Mouse (Mus musculus): ENCODE data around the gene Cacna1c. TPM values are rescaled to one million over a fixed set of nuclear protein-coding genes. Genes with fewer than 3 reads are reported as not detected.

Gene Cacna1c
- polyA plus RNA-seq, 1 experiment from 2014 or later: 44.0 TPM

DNA sequence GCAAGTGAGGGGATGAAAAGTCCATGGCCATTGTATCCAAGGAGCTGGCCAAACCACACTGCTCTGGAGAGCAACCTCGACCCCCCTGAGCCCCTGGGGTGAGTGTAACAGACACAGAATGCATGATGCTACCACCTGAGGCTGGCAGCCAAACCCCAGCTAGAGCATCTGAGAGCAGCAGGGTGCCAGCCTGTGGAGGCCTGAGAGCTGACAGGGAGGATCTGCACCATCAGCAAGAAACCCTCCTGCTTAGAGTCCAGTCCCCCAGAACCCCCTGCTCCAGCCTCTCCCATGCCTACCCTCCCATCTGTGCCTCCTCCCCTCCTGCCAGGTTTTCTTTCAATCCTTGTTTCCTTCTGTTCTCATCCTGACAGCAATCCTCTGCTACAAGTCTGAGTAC lies 385.4 kb downstream of the Cacna1c start:
- 48% methylated on average over 1 of the region's 1 CpGs for WGBS (ENCODE audit: insufficient replicate concordance)
- no peaks in the 10 kb centered on the region for H3K9me3 ChIP-seq (replicated peaks; ENCODE audit: control insufficient read depth, low read length)
- H3K4me3 ChIP-seq (ENCODE audit: low read depth, low read length): no peak overlapping the region
- H3K27ac ChIP-seq (ENCODE audit: low read depth, low read length): no peak overlapping the region
- no peak overlapping the region for H3K4me2 ChIP-seq
- no peaks in the 10 kb centered on the region for H3K27me3 ChIP-seq (ENCODE audit: control insufficient read depth, insufficient read depth, low read length)
- no peak for ATAC-seq (replicated peaks; ENCODE audit: insufficient number of reproducible peaks, low FRiP score, low TSS enrichment)
- peaks cover 27% of the 10 kb centered on the region for H3K4me1 ChIP-seq (ENCODE audit: control insufficient read depth, insufficient read depth, low read length)
- no peak overlapping the region for H3K9ac ChIP-seq (ENCODE audit: low read depth, low read length)
- no peaks in the 10 kb centered on the region for H3K36me3 ChIP-seq (ENCODE audit: control insufficient read depth, insufficient read depth, low read length)

GRCm38 (mm10) chr6:118805139-118805538 lies 391.1 kb downstream of the Cacna1c start:
- H3K27me3 ChIP-seq (ENCODE audit: control insufficient read depth, insufficient read depth, low read length): no peaks in the 10 kb centered on the region

DNA sequence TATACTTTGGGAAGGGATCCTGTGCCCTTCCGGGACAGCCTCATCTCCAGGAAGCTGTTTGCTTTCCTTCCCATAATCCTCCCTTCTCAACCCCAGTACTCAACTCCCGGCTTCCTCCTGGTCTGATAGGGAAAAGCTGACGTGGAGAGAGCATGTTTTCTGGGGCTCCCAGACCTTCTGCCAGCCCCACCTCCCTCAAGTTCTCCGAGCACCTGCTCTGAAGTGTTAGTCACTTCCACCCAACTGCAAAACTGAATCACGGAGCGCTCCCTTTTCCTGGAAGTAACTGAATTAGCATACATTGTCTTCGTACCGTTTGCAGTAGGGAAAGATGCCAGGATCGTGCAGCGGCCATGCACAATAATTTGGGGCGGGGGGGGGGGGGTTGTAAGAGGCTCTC lies 393.9 kb downstream of the Cacna1c start:
- no peak for ATAC-seq (replicated peaks; ENCODE audit: insufficient number of reproducible peaks, low FRiP score, low TSS enrichment)
- H3K36me3 ChIP-seq (ENCODE audit: control insufficient read depth, insufficient read depth, low read length): no peaks in the 10 kb centered on the region
- H3K9ac ChIP-seq (ENCODE audit: low read depth, low read length): no peak overlapping the region
- H3K9me3 ChIP-seq (replicated peaks; ENCODE audit: control insufficient read depth, low read length): no peaks in the 10 kb centered on the region
- H3K4me3 ChIP-seq (ENCODE audit: low read depth, low read length): no peak overlapping the region
- WGBS (ENCODE audit: insufficient replicate concordance): 63% methylated on average over 11 of the region's 11 CpGs
- H3K4me1 ChIP-seq (ENCODE audit: control insufficient read depth, insufficient read depth, low read length): peaks cover 65% of the 10 kb centered on the region
- H3K27me3 ChIP-seq (ENCODE audit: control insufficient read depth, insufficient read depth, low read length): no peaks in the 10 kb centered on the region
- no peak overlapping the region for H3K4me2 ChIP-seq
- H3K27ac ChIP-seq (ENCODE audit: low read depth, low read length): no peak overlapping the region

More at GRCm38 (mm10) chr6:118805139-118805538, 391.1 kb downstream of the Cacna1c start:
- peak overlapping the region; percentile 59 for H3K27ac ChIP-seq (ENCODE audit: low read depth, low read length)
- no peaks in the 10 kb centered on the region for H3K9me3 ChIP-seq (replicated peaks; ENCODE audit: control insufficient read depth, low read length)
- no peak for ATAC-seq (replicated peaks; ENCODE audit: insufficient number of reproducible peaks, low FRiP score, low TSS enrichment)
- H3K36me3 ChIP-seq (ENCODE audit: control insufficient read depth, insufficient read depth, low read length): no peaks in the 10 kb centered on the region
- peaks cover 78% of the 10 kb centered on the region for H3K4me1 ChIP-seq (ENCODE audit: control insufficient read depth, insufficient read depth, low read length)
- no peak overlapping the region for H3K4me3 ChIP-seq (ENCODE audit: low read depth, low read length)
- WGBS (ENCODE audit: insufficient replicate concordance): 65% methylated on average over 4 of the region's 4 CpGs
- peak overlapping the region; percentile 30 for H3K4me2 ChIP-seq
- no peak overlapping the region for H3K9ac ChIP-seq (ENCODE audit: low read depth, low read length)

GRCm38 (mm10) chr6:118796393-118796792 lies 399.8 kb downstream of the Cacna1c start:
- H3K9ac ChIP-seq (ENCODE audit: low read depth, low read length): no peak overlapping the region
- no peak overlapping the region; the same call in 1 of the 2 replicates for H3K27ac ChIP-seq (ENCODE audit: low read depth, low read length)
- H3K36me3 ChIP-seq (ENCODE audit: control insufficient read depth, insufficient read depth, low read length): no peaks in the 10 kb centered on the region
- no peaks in the 10 kb centered on the region for H3K9me3 ChIP-seq (replicated peaks; ENCODE audit: control insufficient read depth, low read length)
- no peak overlapping the region for H3K4me3 ChIP-seq (ENCODE audit: low read depth, low read length)
- no peak for ATAC-seq (replicated peaks; ENCODE audit: insufficient number of reproducible peaks, low FRiP score, low TSS enrichment)
- H3K4me1 ChIP-seq (ENCODE audit: control insufficient read depth, insufficient read depth, low read length): peaks cover 38% of the 10 kb centered on the region
- WGBS (ENCODE audit: insufficient replicate concordance): 86% methylated on average over 4 of the region's 4 CpGs
- H3K27me3 ChIP-seq (ENCODE audit: control insufficient read depth, insufficient read depth, low read length): no peaks in the 10 kb centered on the region
- H3K4me2 ChIP-seq: no peak overlapping the region

DNA sequence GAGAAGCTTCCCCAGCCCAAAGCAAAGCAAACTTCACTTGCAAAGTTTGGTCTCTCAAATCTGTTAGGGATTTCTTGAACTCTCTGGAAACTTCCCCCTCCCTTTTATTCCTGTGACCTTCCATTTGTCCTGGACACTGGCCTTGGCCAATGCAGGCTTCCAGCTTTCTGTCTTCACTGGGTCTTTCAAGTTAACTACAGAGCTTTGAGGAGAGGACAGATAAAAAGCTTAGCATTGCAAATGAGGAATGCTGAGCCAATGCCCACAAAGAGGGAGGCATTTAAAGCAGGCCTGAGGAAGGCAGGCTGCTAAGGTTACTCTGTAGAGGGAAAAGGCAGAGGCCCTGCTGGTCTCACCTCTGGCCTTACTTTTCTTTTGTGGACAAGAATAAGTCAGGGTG lies 400.5 kb downstream of the Cacna1c start:
- no peak overlapping the region; the same call in 1 of the 2 replicates for H3K27ac ChIP-seq (ENCODE audit: low read depth, low read length)
- ATAC-seq (replicated peaks; ENCODE audit: insufficient number of reproducible peaks, low FRiP score, low TSS enrichment): no peak
- no peak overlapping the region for H3K4me3 ChIP-seq (ENCODE audit: low read depth, low read length)
- no peak overlapping the region for H3K4me2 ChIP-seq
- no peaks in the 10 kb centered on the region for H3K36me3 ChIP-seq (ENCODE audit: control insufficient read depth, insufficient read depth, low read length)
- no peaks in the 10 kb centered on the region for H3K9me3 ChIP-seq (replicated peaks; ENCODE audit: control insufficient read depth, low read length)
- no peaks in the 10 kb centered on the region for H3K27me3 ChIP-seq (ENCODE audit: control insufficient read depth, insufficient read depth, low read length)
- no peak overlapping the region for H3K9ac ChIP-seq (ENCODE audit: low read depth, low read length)
- peaks cover 34% of the 10 kb centered on the region for H3K4me1 ChIP-seq (ENCODE audit: control insufficient read depth, insufficient read depth, low read length)

DNA sequence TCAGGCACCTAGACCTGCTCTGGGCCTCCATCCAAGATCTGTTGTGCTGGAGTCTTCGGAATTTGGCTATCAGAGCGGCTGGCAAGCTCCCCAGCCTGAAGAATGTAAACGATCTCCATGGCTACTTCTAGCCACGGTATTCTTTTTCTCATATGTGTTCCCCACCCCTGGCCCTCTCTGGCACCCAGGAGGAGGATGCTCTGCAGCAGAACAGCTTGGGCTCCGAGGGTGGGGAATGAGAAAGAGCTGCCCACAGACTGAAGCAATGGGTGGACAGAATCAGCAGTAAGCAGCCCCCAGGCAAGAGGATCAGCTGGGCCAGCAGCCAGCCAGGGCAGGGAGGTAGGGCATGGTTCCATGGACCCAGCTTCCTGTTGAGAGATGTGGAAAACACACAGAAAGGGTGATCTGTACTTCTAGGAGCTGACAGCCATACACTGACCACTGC lies 404.3 kb downstream of the Cacna1c start:
- Histone ChIP-seq H3K9ac (ENCODE audit: low read depth, low read length) (no peak overlapping the region), H3K4me2 (peak overlapping the region; percentile 11), H3K4me1 (ENCODE audit: control insufficient read depth, insufficient read depth, low read length) (peaks cover 32% of the 10 kb centered on the region), H3K36me3 (ENCODE audit: control insufficient read depth, insufficient read depth, low read length) (no peaks in the 10 kb centered on the region), H3K9me3 (replicated peaks; ENCODE audit: control insufficient read depth, low read length) (no peaks in the 10 kb centered on the region), H3K27ac (ENCODE audit: low read depth, low read length) (peak overlapping the region; percentile 63), H3K4me3 (ENCODE audit: low read depth, low read length) (no peak overlapping the region), H3K27me3 (ENCODE audit: control insufficient read depth, insufficient read depth, low read length) (no peaks in the 10 kb centered on the region)
- ATAC-seq (replicated peaks; ENCODE audit: insufficient number of reproducible peaks, low FRiP score, low TSS enrichment): peak; percentile 47; the same call in 1 of the 2 replicates
- WGBS (ENCODE audit: insufficient replicate concordance): 20% methylated on average over 5 of the region's 5 CpGs

DNA sequence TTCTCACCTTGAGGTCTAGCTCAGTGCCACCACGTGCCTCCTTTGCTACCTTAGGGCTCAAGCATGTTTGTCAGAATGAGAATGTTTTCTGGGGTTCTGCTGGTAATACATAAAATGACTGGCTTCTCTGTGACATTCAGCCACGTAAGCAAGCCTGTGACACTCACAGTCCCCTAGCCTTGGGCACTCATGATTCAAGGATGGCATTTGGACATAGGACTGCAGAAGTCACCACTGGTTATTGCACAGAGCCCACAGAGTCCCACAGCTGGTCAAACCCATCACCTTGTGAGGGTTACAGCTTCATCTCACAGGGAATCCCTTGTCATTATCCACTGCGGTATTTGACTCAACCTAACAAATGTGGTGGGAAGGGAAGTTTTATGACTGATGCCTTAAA lies 408.3 kb downstream of the Cacna1c start:
- H3K36me3 ChIP-seq (ENCODE audit: control insufficient read depth, insufficient read depth, low read length): no peaks in the 10 kb centered on the region
- no peaks in the 10 kb centered on the region for H3K27me3 ChIP-seq (ENCODE audit: control insufficient read depth, insufficient read depth, low read length)
- WGBS (ENCODE audit: insufficient replicate concordance): 82% methylated on average over 3 of the region's 3 CpGs
- no peak overlapping the region for H3K4me3 ChIP-seq (ENCODE audit: low read depth, low read length)
- H3K9me3 ChIP-seq (replicated peaks; ENCODE audit: control insufficient read depth, low read length): no peaks in the 10 kb centered on the region
- H3K4me1 ChIP-seq (ENCODE audit: control insufficient read depth, insufficient read depth, low read length): peaks cover 36% of the 10 kb centered on the region
- no peak overlapping the region for H3K27ac ChIP-seq (ENCODE audit: low read depth, low read length)
- no peak overlapping the region for H3K9ac ChIP-seq (ENCODE audit: low read depth, low read length)
- ATAC-seq (replicated peaks; ENCODE audit: insufficient number of reproducible peaks, low FRiP score, low TSS enrichment): no peak
- no peak overlapping the region for H3K4me2 ChIP-seq

GRCm38 (mm10) chr6:118780280-118780679 lies 415.9 kb downstream of the Cacna1c start:
- Histone ChIP-seq H3K4me1 (ENCODE audit: control insufficient read depth, insufficient read depth, low read length) (peaks cover 10% of the 10 kb centered on the region), H3K9me3 (replicated peaks; ENCODE audit: control insufficient read depth, low read length) (no peaks in the 10 kb centered on the region), H3K27ac (ENCODE audit: low read depth, low read length) (no peak overlapping the region), H3K36me3 (ENCODE audit: control insufficient read depth, insufficient read depth, low read length) (no peaks in the 10 kb centered on the region), H3K9ac (ENCODE audit: low read depth, low read length) (no peak overlapping the region), H3K4me3 (ENCODE audit: low read depth, low read length) (no peak overlapping the region), H3K27me3 (ENCODE audit: control insufficient read depth, insufficient read depth, low read length) (no peaks in the 10 kb centered on the region), H3K4me2 (no peak overlapping the region)
- ATAC-seq (replicated peaks; ENCODE audit: insufficient number of reproducible peaks, low FRiP score, low TSS enrichment): no peak
- WGBS (ENCODE audit: insufficient replicate concordance): 73% methylated on average over 7 of the region's 7 CpGs

GRCm38 (mm10) chr6:118779201-118779600 lies 417.0 kb downstream of the Cacna1c start:
- WGBS (ENCODE audit: insufficient replicate concordance): 65% methylated on average over 8 of the region's 8 CpGs
- Histone ChIP-seq H3K9ac (ENCODE audit: low read depth, low read length) (no peak overlapping the region), H3K4me2 (no peak overlapping the region), H3K36me3 (ENCODE audit: control insufficient read depth, insufficient read depth, low read length) (no peaks in the 10 kb centered on the region), H3K27me3 (ENCODE audit: control insufficient read depth, insufficient read depth, low read length) (no peaks in the 10 kb centered on the region), H3K27ac (ENCODE audit: low read depth, low read length) (no peak overlapping the region), H3K9me3 (replicated peaks; ENCODE audit: control insufficient read depth, low read length) (no peaks in the 10 kb centered on the region), H3K4me3 (ENCODE audit: low read depth, low read length) (no peak overlapping the region), H3K4me1 (ENCODE audit: control insufficient read depth, insufficient read depth, low read length) (peaks cover 10% of the 10 kb centered on the region)
- ATAC-seq (replicated peaks; ENCODE audit: insufficient number of reproducible peaks, low FRiP score, low TSS enrichment): no peak

All from heart, embryonic 11.5 days (tissue).